Mouse (Mus musculus) retina, embryonic 14.5 days (tissue): ENCODE measurements around the gene Dpf1.

Experiments
- DNase-seq: peaks from one replicate; pipeline ENCODE4 v3.0.0-alpha.2; 2015; ENCODE audit warnings: low spot score

The Dpf1 gene

DNA sequence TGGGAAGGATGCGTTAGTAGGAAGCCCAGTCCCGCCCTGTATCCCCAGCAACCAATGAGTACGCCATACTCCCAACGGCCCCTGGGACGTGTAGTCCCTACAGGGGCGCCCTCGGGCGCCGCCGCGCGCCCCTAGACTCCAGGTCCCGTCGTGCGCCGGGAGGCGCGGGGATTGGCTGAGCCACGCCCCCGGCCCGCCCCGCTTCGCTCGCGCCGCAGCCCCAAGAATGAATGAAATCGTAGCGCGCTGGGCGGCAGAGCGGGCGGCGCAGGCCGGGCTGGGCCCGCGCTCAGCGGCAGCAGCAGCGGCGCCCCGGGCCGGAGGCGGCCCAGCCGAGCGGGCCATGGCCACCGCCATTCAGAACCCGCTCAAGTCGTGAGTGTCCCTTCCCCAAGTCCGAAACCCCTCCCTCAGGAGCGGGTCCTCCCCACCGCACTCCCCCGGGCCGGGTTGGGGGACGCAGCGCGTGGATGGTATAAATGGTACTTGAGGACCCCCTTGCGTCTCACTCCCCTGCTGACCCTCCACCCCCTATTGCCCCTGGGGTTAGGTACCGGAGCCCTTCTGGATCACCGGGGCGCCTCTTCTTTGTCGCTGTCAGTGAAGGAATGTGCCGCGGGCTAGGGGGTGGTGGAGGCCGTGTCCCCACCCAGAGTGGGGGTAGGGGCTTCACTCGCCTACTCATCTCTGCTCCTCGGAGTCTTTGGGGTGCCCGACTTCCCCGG, at the start of gene Dpf1:
TSS of gene Dpf1 (plus strand) at position 214 of the 725 bp plus-strand sequence.
- DNase-seq = peak; percentile 89

DNA sequence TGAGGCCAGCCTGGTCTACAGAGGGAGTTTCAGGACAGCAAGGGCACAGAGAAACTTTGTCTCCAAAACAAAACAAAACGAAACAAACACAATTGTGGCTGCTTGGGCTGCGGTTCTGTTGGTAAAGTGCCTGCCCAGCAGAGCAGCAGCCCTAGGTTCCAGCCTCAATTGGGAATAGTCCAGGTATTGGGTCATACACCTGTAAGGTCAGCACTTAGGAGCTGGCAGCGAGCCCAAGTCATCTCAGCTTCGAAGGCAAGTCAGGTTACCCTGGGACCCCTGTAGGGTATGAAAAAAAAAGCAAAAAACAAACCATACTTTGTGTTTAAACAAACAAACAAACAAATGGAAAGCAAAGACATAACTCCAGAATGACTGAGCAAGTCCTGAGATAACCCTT, 47.9 kb upstream of the Dpf1 start:
- no peak for DNase-seq

DNA sequence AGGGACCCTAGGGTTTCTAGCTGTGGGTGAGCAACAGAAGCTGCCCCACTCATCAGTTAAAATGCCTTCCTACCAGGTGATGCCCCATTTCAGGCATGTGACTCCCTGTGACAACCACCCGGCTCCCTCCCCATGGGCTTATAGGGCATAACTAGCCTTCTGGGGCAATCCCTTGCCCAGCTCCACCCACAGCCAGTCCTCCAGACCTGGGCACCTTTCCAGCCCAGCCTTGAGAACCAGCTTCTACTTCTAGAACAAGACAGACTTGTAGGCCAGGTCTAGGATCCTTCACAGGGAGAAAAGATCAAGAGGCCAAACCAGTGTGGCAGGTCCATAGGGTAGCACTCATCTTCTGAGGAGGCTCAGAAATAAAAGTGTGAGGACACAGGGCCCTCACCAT, 46.4 kb upstream of the Dpf1 start:
- DNase-seq = no peak

DNA sequence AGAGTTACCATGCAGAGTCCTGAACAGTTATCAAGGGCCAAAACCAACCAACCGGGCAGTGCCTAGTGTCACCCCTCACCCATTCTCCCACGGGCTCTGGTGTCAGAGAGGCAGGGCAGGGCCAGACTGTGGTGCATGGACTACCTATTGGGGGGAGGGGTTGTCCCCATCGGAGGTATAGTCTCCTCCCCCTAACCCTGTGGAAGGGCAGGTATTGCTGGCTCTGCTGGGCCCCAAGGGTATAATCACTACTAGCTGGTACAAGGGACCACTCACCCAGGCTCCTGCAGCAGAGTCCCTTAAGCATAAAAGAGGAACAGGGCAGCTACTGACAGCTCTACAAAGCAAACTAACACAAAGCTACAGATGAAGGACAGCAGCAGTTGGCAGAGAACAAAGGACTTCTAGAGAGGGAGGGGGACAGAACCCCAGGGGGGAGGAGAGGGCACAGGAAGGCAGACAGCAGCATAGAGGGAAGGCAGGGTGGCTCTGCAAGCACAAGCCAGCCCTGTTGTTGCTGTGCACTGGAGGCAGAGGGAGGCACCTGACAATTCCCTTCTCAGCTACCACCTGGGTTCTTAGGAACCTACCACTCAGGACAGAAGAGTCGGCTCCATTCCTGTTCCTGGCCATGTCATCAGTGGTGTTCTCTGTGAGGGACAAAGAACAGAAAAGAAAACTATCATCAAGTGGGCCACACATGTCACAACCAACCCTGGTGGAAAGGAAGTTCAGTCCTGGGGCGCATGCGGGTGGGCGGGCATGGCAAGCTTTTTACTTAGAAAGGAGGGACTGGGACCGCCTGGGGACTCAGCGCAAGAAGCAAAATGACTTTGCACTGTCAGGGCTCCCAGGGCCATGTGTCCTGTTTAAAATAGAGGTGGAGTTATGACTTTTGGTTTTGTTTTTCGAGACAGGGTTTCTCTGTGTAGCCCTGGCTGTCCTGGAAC, 43.7 kb upstream of the Dpf1 start:
- peak; percentile 32 for DNase-seq

- no peak for DNase-seq
Measured at GRCm38 (mm10) chr7:29262151-29262550, 41.6 kb upstream of the Dpf1 start.

GRCm38 (mm10) chr7:29263831-29264230, 39.9 kb upstream of the Dpf1 start:
- DNase-seq = no peak

DNA sequence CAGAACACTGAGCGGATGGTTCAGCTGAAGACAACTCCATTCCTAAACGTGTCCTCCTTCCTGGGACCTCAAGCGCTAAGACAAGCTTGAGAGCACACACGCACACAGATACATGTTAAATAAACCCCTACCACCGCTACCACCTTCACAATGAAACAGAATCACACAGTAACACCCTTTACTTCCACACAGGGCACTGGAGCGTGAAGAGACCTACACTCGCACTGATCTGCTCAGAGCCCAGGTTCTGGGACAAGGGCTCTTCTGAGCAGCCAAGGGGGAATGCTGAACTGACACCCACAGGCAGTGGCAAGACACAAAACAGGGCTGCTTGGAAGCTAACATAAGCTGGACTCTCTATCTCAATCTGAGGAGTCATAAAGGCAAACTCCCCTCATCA, 38.1 kb upstream of the Dpf1 start:
- DNase-seq = no peak

GRCm38 (mm10) chr7:29266931-29267330, 36.8 kb upstream of the Dpf1 start:
- no peak for DNase-seq

DNA sequence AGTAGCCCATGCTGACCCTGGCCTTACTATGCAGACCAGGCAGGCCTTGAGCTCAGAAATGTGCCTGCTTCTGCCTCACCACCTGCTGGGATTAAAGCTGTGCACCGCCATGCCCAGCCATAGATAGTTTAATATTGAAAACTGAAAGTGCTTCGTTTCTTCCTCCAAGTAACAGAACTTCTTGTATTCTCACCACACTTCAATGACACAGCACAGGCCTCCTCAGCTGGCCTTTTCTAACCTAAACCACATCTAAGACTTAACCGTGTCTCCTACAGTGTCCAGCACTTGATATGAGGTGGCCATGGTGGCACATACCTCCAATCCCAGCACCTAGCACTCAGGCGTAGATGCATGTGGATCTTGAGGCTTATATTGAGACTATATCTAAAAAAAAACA, 33.3 kb upstream of the Dpf1 start:
- DNase-seq = no peak

- DNase-seq = no peak
Measured at GRCm38 (mm10) chr7:29271687-29272465, 31.9 kb upstream of the Dpf1 start.

DNA sequence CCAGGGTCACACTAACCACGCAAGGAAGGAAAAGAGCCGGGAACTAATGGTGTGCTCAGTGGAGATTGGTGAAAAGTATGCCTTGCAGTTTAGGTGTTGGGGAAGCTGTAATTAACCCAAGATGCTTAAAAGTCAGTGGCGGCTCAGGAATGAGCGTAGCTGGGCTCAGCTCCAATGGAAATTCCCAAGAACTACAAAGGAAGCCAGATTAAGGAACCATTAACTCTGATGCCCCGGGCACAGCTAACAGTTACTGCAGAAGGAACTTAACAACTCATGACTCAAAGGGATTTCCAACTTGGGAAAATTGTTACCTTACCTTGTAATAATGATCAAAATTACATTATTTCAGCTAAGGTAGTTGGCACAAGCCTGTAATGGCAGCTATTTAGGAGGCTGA, 27.0 kb upstream of the Dpf1 start:
- DNase-seq = no peak

DNA sequence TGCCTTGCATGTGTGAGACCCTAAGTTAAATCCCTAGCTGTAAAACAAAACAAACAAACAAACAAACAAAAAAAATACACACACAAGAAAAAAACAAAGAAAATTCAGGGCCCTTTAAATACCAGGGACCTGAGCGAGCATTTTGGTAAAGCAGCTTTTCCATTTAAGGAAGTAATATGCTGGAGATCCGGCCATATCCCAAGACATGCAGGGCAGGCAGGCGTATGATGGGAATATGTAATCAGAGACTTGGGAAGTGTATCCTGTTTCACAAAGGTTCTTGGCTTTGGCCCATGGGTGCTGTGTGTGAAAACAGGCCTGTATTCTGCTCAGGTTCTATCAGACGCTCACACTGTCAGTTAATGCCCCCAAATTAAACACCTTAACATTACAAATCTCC, 26.2 kb upstream of the Dpf1 start:
- DNase-seq = no peak

DNA sequence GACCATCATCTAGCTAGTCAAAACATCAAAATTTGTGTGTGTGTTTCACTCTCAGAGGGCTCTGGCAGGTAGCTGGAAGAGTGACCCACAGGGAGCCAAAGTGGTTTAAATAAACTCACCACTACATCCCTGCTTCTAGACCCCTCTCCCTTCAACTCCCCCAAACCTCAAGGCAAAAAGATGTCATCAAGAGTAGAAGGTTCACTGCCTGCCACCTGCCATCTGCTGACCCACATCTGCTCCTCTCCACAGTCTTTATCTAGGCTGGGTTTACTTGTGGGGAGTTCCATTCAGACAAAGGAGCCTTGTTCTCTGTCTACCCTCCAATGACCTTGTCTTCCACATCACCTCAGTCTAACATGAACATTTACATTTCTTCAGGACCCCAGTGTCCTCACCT, 24.5 kb upstream of the Dpf1 start:
- no peak for DNase-seq

DNA sequence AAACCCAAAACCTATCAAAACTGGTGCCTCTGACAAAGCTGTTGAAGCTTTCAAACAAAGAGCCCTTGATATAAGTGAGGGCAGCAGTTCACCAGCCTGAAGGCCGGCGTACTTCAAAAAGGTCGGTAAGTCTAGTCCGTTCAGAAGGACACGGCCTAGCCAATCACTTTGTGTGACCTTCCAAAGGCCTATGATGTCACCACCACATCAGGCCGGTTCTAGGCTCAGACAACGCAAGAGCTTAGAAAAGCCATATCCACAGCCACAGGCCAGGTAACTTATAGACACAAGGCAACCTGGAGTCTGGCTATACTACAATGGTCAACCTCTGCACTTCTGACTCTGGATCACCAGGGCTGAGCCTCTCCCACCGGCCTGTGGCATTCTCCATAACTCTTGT, 23.8 kb upstream of the Dpf1 start:
- no peak for DNase-seq

DNA sequence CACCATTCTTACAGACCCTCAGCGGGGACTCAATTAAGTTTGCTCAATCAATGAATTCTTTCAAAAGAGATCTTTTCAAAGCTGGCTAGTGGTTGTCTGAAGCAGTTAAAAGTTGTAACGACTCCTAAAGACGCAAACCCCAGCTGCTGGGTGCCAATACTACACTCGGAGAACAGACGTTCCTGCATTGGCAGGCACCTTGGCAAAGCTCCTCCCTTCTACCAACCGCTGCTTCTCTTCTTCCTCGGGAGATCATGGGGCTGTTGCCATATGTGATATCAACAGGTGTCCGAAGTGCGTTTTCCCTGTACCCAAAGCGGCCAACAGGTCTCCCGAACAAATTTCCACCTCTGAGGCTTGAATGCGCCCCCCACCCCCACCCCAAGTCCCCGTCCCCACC, 22.9 kb upstream of the Dpf1 start:
- no peak for DNase-seq

DNA sequence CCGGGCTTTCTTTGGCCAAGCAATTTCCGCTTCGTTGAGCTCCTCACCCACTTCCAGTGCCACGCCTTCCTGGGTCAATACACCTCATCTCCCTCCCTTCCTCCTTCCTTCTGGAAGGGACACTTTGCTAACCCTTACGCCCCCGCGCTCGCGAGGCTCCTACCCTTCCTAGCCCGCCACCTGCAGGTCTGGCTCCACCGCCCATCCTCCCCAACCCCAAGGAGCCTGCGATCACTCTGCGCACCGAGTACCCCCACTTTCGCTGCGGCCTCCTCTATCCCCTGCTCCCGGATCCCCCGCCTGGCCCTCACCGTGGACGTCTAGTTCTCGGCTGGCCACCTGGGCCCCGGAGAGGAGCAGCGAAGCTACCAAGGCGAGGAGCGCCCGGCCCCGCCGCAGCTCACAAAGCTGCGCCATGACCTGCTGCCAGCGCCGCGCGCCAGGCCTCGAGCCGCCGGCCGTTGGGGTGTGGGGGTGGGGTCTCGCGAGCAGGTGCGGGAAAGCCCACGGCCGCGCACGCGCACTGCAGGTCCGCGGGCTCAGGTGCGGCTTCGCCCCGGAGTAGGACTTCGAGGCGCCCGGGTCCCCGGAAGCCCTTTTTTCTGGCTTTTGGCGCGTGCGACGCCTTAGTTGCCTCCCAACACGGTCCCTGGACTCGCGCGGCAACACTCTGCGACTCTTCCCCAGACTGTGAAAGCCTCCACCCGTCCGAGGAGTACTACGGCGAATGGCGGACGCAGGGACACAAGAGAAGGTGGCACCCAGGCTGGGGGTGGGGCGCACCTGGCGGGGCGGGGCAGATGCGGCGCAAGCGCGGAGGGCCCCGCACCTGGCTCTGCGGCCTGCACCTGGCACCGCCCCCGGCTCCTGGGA, 22.3 kb upstream of the Dpf1 start, which contains the start of gene Spint2:
TSS of gene Spint2 (minus strand) at position 712 of the 873 bp plus-strand sequence.
- DNase-seq = peak; percentile 65

GRCm38 (mm10) chr7:29282074-29282554, 21.6 kb upstream of the Dpf1 start:
- DNase-seq = peak; percentile 48

GRCm38 (mm10) chr7:29283876-29284275, 19.9 kb upstream of the Dpf1 start:
- DNase-seq = no peak

GRCm38 (mm10) chr7:29284523-29284922, 19.2 kb upstream of the Dpf1 start:
- no peak for DNase-seq

- no peak for DNase-seq
Measured at GRCm38 (mm10) chr7:29287481-29287880, 16.3 kb upstream of the Dpf1 start.

- no peak for DNase-seq
Measured at GRCm38 (mm10) chr7:29288079-29288478, 15.7 kb upstream of the Dpf1 start.
